Mouse (Mus musculus) bone marrow macrophage, adult 2 months (primary cell): ENCODE measurements around the gene Bcl7c. TPM values are rescaled to one million over a fixed set of nuclear protein-coding genes. Genes with fewer than 3 reads are reported as not detected.
A peak's percentile ranks its signal among the peaks of the same experiment; 100 is the strongest.
"Not testable (repeated sequence)": the region's sequence is repeated elsewhere in the genome, so short reads cannot be mapped to it uniquely, and the experiment has no call there.

Experiments used
- H3K27ac ChIP-seq: 2 replicates; pipeline ENCODE4 v1.5.1; 2012; ENCODE audit warnings: low read depth, low read length; ENCODE audit not compliant: insufficient read depth
- H3K4me1 ChIP-seq: 2 replicates; pipeline ENCODE4 v1.6.1; 2012; ENCODE audit warnings: low read length; ENCODE audit not compliant: control insufficient read depth, insufficient read depth
- H3K4me3 ChIP-seq: 2 replicates; pipeline ENCODE4 v1.5.1; 2012; ENCODE audit warnings: mild to moderate bottlenecking, low read length, moderate library complexity; ENCODE audit not compliant: insufficient read depth
- CTCF ChIP-seq: IDR thresholded peaks from 2 replicates; pipeline ENCODE4 v1.5.1; 2012; ENCODE audit warnings: low read depth, mild to moderate bottlenecking, low read length, moderate library complexity
- POLR2A ChIP-seq: IDR thresholded peaks from 2 replicates; pipeline ENCODE4 v1.6.1; 2012; ENCODE audit warnings: mild to moderate bottlenecking, low read depth, low read length, borderline replicate concordance
- polyA plus RNA-seq: library from polyadenylated mRNA; stranded (reverse); fragments of >200 nt; gene quantifications from 2 replicates; pipeline ENCODE4 v1.2.4, GENCODE M21; 2012; ENCODE audit not compliant: missing spikeins, insufficient read depth, insufficient read length

Gene Bcl7c
- polyA plus RNA-seq, 1 experiment, result 30.4 TPM

GRCm38 (mm10) chr7:127707045-127707956 lies 1.4 kb downstream of the Bcl7c start:
- H3K27ac ChIP-seq, result peak overlapping the region; percentile 19; the same call in 1 of the 2 replicates

GRCm38 (mm10) chr7:127705706-127706105 lies 3.0 kb downstream of the Bcl7c start:
- TF ChIP-seq POLR2A, result no peak
- no peak for TF ChIP-seq CTCF
- no peak overlapping the region for H3K4me3 ChIP-seq

More at GRCm38 (mm10) chr7:127707045-127707956, 1.4 kb downstream of the Bcl7c start:
- TF ChIP-seq CTCF, result no peak
- no peak for TF ChIP-seq POLR2A
- peaks cover 7% of the 10 kb centered on the region; the same call in 1 of the 2 replicates for H3K4me1 ChIP-seq
- peak overlapping the region; percentile 62 for H3K4me3 ChIP-seq

GRCm38 (mm10) chr7:127704598-127704997 lies 4.1 kb downstream of the Bcl7c start:
- TF ChIP-seq POLR2A (no peak), CTCF (no peak)
- no peak overlapping the region for H3K4me3 ChIP-seq
- H3K27ac ChIP-seq, result no peak overlapping the region
- H3K4me1 ChIP-seq, result peaks cover 7% of the 10 kb centered on the region; the same call in 1 of the 2 replicates

More at GRCm38 (mm10) chr7:127705706-127706105, 3.0 kb downstream of the Bcl7c start:
- Histone ChIP-seq H3K4me1 (peaks cover 7% of the 10 kb centered on the region; the same call in 1 of the 2 replicates), H3K27ac (no peak overlapping the region)

GRCm38 (mm10) chr7:127703561-127704178 lies 5.1 kb downstream of the Bcl7c start:
- Histone ChIP-seq H3K27ac (no peak overlapping the region), H3K4me1 (peaks cover 9% of the 10 kb centered on the region; the same call in 1 of the 2 replicates), H3K4me3 (no peak overlapping the region)
- TF ChIP-seq POLR2A (no peak), CTCF (no peak)

- Histone ChIP-seq H3K27ac (no peak overlapping the region), H3K4me1 (peaks cover 4% of the 10 kb centered on the region; the same call in 1 of the 2 replicates), H3K4me3 (no peak overlapping the region)
- TF ChIP-seq CTCF, result no peak
- TF ChIP-seq POLR2A, result no peak
These were observed 7.9 kb downstream of the Bcl7c start for GRCm38 (mm10) chr7:127700712-127701331.

GRCm38 (mm10) chr7:127698986-127699385 lies 9.7 kb downstream of the Bcl7c start:
- Histone ChIP-seq H3K4me1 (peaks cover 4% of the 10 kb centered on the region; the same call in 1 of the 2 replicates), H3K27ac (no peak overlapping the region), H3K4me3 (no peak overlapping the region)
- no peak for TF ChIP-seq CTCF
- no peak for TF ChIP-seq POLR2A

- H3K27ac ChIP-seq, H3K4me1 ChIP-seq, H3K4me3 ChIP-seq: not testable (repeated sequence)
These were observed 15.0 kb downstream of the Bcl7c start for GRCm38 (mm10) chr7:127693730-127694129.

GRCm38 (mm10) chr7:127693290-127693689 lies 15.4 kb downstream of the Bcl7c start:
- Histone ChIP-seq H3K4me3 (no peak overlapping the region), H3K27ac (no peak overlapping the region), H3K4me1 (no peaks in the 10 kb centered on the region)
- TF ChIP-seq POLR2A (no peak), CTCF (no peak)

GRCm38 (mm10) chr7:127691221-127691989 lies 17.3 kb downstream of the Bcl7c start:
- H3K4me3 ChIP-seq, result no peak overlapping the region
- TF ChIP-seq CTCF (no peak), POLR2A (no peak)
- H3K4me1 ChIP-seq, result no peaks in the 10 kb centered on the region
- no peak overlapping the region for H3K27ac ChIP-seq
